Mouse (Mus musculus): ENCODE data around the gene Avpr2.

The Avpr2 gene

GRCm38 (mm10) chrX:73914827-73915703 lies 23.2 kb downstream of the Avpr2 start:
- peak; percentile 96 for DNase-seq (ENCODE audit: low read depth, low spot score)

- DNase-seq (ENCODE audit: low read depth, low spot score): no peak
These were observed 25.0 kb downstream of the Avpr2 start for GRCm38 (mm10) chrX:73916945-73917344.

GRCm38 (mm10) chrX:73918631-73919030 lies 26.7 kb downstream of the Avpr2 start:
- DNase-seq (ENCODE audit: low read depth, low spot score): peak; percentile 50

DNA sequence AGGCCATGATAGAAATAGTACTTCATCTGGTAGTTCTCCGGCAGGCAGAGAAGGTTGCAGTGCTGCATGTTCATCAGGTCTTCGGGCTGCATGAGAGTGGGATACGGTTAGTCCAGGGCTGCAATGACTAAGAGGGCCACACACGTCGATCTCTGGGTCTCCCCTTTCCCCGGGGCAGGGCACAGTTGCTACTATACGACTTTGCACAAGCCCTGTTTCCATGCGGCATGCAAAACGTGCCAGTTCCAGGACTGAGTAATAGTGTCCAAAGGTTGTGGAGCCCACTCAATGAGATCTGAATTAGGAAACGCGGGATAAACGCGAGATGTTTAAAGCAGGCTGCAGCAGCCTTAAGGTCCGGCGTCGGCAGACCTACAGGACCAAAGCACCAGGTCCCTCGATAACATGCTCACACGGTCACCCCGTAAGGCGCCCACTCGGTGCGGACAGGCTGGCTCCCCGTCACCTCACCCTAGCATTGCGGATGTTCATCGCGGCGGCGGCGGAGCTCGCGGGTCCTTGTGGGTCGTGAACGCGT lies 29.5 kb downstream of the Avpr2 start:
- DNase-seq (ENCODE audit: low read depth, low spot score): no peak

DNA sequence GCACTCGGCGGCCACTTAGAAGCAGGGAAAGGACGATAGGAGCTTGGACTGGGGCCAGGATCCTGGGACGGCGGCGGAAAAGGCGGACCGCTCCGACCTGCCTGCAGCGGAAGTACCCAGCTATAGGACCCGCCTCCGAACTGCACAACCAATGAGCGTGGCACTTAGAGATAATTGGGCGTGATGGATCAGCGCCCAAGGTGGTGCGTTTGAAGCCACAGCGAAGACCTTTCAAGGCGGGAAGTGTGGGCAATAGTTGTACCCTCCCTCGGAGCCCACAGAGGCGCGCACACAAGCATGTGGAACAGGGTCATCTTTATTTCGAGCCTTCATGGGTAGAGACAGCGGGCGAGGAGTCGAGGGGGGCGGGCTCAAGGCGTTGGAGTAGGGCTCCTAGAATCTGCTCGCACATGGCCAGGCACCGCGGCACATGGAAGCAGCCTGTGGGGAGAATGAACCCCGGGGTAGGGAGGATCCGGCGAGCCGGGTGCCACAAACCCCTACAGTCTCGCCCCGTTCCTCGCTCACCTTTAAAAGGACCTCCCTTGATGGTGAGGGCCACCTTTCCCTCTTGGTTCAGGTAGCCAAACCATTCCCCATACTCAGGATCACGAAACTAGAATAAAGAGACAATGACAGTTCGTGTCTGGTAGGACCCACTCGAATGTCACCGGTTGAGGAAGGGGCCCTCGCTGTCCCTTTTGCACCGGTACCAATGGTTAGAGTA lies 30.1 kb downstream of the Avpr2 start, which contains the start of the genes Arhgap4 and Naa10:
Gene Arhgap4 (minus strand): TSS at position 48 of the 727 bp plus-strand sequence.
Gene Naa10 (minus strand): TSS at position 122 of the 727 bp plus-strand sequence.
- DNase-seq (ENCODE audit: low read depth, low spot score): peak; percentile 88

GRCm38 (mm10) chrX:73922550-73922882 lies 30.6 kb downstream of the Avpr2 start:
- DNase-seq (ENCODE audit: low read depth, low spot score): peak; percentile 32

DNA sequence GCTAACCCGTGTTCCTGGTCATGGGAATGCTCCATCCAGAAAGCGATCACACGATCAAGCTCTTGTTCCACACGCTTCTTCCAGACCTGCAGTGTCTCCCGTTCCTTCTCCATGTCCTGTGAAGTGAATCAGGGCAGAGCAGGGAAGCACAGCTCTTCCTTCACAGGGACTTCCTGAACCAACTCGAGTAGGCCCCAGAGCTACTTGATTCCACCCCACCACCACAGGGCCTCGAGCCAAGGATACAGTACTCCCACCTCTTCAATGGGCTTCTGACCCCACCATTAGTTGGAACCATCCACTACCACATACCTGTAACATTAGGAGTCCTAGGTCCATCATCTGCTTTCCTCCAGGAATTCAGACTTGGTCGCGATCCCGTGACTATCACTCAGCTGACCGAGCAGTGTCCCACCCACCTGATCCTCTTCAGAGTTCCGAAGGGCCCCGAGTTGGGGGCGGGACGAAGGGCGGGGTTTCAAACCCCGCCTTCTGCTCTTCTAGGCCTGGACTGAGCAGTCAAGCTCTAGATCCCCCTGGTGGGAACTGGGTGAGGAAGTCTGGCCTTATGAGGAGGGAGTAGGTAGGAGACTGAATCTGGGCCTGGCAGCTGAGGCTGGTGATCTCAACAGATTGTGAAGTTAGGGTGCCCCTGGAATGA lies 38.6 kb downstream of the Avpr2 start, which contains the start of gene Renbp:
Gene Renbp (minus strand): TSS at position 449 of the 661 bp plus-strand sequence.
- DNase-seq (ENCODE audit: low read depth, low spot score): peak; percentile 69

DNA sequence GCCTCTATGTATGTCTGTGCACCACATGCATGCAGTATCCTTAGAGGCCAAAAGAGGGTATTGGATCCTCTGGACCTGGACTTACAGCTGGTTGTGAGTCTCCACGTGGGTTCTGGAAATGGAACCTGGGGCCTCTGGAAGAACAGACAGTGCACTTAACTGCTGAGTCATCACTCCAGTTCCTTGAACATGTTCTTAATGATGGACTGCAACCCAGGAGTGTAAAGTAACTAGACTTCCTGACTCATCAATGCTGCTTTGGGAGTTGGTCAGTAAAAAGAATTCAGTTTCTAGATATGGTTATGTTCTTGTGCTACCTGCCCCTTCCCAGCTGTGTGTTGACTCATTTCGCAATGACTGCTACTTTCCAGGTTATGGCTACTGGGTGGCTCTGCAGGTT lies 40.0 kb downstream of the Avpr2 start:
- no peak for DNase-seq (ENCODE audit: low read depth, low spot score)

- DNase-seq (ENCODE audit: low read depth, low spot score): no peak
These were observed 50.0 kb downstream of the Avpr2 start for GRCm38 (mm10) chrX:73941860-73942259.

DNA sequence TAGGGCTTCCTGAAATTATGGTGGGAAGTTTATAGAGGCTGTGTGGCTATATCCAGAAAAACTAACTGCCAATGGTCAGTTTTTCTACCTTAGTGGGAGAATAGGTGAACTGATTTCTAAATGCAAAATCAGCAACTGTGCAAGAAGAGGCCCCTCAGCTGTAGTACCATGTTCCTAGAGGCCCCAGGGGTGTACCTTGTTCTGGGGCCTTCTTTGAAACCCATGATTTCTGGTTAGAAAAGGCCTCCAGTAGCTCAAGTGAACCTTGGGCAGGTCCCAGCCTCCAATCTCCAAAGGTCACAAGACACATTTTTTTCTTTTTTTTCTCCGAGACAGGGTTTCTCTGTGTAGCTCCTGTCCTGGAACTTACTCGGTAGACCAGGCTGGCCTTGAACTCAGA lies 50.4 kb downstream of the Avpr2 start:
- no peak for DNase-seq (ENCODE audit: low read depth, low spot score)

Measured in CD4-positive, CD25-positive, alpha-beta regulatory T cell, adult 2 months (primary cell).